ENCODE assay signal across 8 mouse cellular contexts in genomic region chr4:40701796-40702195, GRCm38 (mm10). TPM values are rescaled to one million over a fixed set of nuclear protein-coding genes. Genes with fewer than 3 reads are reported as not detected.
A peak's percentile ranks its signal among the peaks of the same experiment; 100 is the strongest.
DNase-seq lines count a peak whose midpoint lies in the region; ATAC-seq and TF ChIP-seq lines count a peak whose summit lies in the region.
"Had no signal": no experiment of that assay in that cellular context is flagged by ENCODE, and none has a peak within 500 bp of the region (broad histone marks: within the 10 kb centered on the region; RNA-seq: fewer than 3 reads in every experiment).

No protein-coding gene starts in this region.

- H3K27me3 ChIP-seq in lung, postnatal 0 days (replicated peaks; ENCODE audit: insufficient read depth, low read length): no peaks in the 10 kb centered on the region
- no peaks in the 10 kb centered on the region for H3K27me3 ChIP-seq in forebrain, embryonic 14.5 days (replicated peaks; ENCODE audit: control insufficient read depth, insufficient read depth, low read length)
- H3K27me3 ChIP-seq in liver, embryonic 12.5 days (replicated peaks): no peaks in the 10 kb centered on the region
- no peaks in the 10 kb centered on the region for H3K27me3 ChIP-seq in stomach, postnatal 0 days (ENCODE audit: control insufficient read depth, insufficient read depth, low read length)

- peak overlapping the region; percentile 96 for H3K27ac ChIP-seq in lung, postnatal 0 days (ENCODE audit: low read length)
- H3K27ac ChIP-seq in forebrain, embryonic 14.5 days (ENCODE audit: low read depth, low read length): no peak overlapping the region
- H3K27ac ChIP-seq in liver, embryonic 12.5 days: peak overlapping the region; percentile 85
- peak overlapping the region; percentile 98 for H3K27ac ChIP-seq in stomach, postnatal 0 days (replicated peaks)

- WGBS in lung, postnatal 0 days: 53% methylated on average over 3 of the region's 3 CpGs
- 83% methylated on average over 3 of the region's 3 CpGs for WGBS in forebrain, embryonic 14.5 days
- WGBS in liver, embryonic 12.5 days (ENCODE audit: insufficient replicate concordance): 58% methylated on average over 3 of the region's 3 CpGs
- 55% methylated on average over 3 of the region's 3 CpGs for WGBS in stomach, postnatal 0 days

- peak overlapping the region; percentile 63 for H3K4me2 ChIP-seq in lung, postnatal 0 days (replicated peaks; ENCODE audit: low read depth, low read length)
- peak overlapping the region; percentile 57 for H3K4me2 ChIP-seq in forebrain, embryonic 14.5 days (ENCODE audit: low read length)
- peak overlapping the region; percentile 77 for H3K4me2 ChIP-seq in liver, embryonic 12.5 days
- peak overlapping the region; percentile 72 for H3K4me2 ChIP-seq in stomach, postnatal 0 days (replicated peaks; ENCODE audit: low read depth)

- TF ChIP-seq EP300 in lung, postnatal 0 days (IDR thresholded peaks at IDR 0.05): no peak
- TF ChIP-seq EP300 in stomach, postnatal 0 days (optimal IDR thresholded peaks at IDR 0.05): no peak

- ATAC-seq in lung, postnatal 0 days: no peak
- no peak for ATAC-seq in forebrain, embryonic 14.5 days
- ATAC-seq in liver, embryonic 12.5 days: no peak
- peak; percentile 30 for ATAC-seq in stomach, postnatal 0 days (ENCODE audit: low FRiP score, low TSS enrichment)

- H3K4me3 ChIP-seq in lung, postnatal 0 days (ENCODE audit: low read depth, low read length): no peak overlapping the region
- H3K4me3 ChIP-seq in forebrain, embryonic 14.5 days (ENCODE audit: low read depth, low read length): peak overlapping the region; percentile 57
- peak overlapping the region; percentile 67 for H3K4me3 ChIP-seq in liver, embryonic 12.5 days
- H3K4me3 ChIP-seq in stomach, postnatal 0 days (ENCODE audit: low read depth, low read length): 0 out of 2 replicates have a peak overlapping the region, but pooled peaks have one; percentile 62

- TF ChIP-seq CTCF in lung, postnatal 0 days (IDR thresholded peaks at IDR 0.05): no peak
- no peak for TF ChIP-seq CTCF in stomach, postnatal 0 days (IDR thresholded peaks at IDR 0.05; ENCODE audit: low read depth)

- no peaks in the 10 kb centered on the region for H3K9me3 ChIP-seq in lung, postnatal 0 days (ENCODE audit: low read length)
- no peaks in the 10 kb centered on the region for H3K9me3 ChIP-seq in forebrain, embryonic 14.5 days (replicated peaks; ENCODE audit: control insufficient read depth, low read length)
- H3K9me3 ChIP-seq in liver, embryonic 12.5 days (replicated peaks): no peaks in the 10 kb centered on the region
- no peaks in the 10 kb centered on the region for H3K9me3 ChIP-seq in stomach, postnatal 0 days (ENCODE audit: control insufficient read depth, low read length)

- DNase-seq in lung, postnatal 0 days (ENCODE audit: low spot score): peak; percentile 28
- no peak for DNase-seq in lung, postnatal 14 days
- no peak for DNase-seq in forebrain, embryonic 14.5 days (ENCODE audit: low spot score)
- peak; percentile 67 for DNase-seq in stomach, postnatal 0 days (ENCODE audit: low spot score)
- DNase-seq in spleen, postnatal 4 days (ENCODE audit: low spot score in 2 of 2): no peak
- DNase-seq in adrenal gland, adult 2 months: no peak
- DNase-seq: kidney, adult 9 months had no signal

- H3K36me3 ChIP-seq in lung, postnatal 0 days (ENCODE audit: insufficient read depth, low read length): 0 out of 2 replicates have a peak, but pooled peaks cover under 1% of the 10 kb centered on the region
- peaks cover 3% of the 10 kb centered on the region; the same call in 1 of the 2 replicates for H3K36me3 ChIP-seq in forebrain, embryonic 14.5 days (ENCODE audit: control insufficient read depth, insufficient read depth, low read length)
- peaks cover under 1% of the 10 kb centered on the region; the same call in 1 of the 2 replicates for H3K36me3 ChIP-seq in liver, embryonic 12.5 days
- H3K36me3 ChIP-seq in stomach, postnatal 0 days (ENCODE audit: control insufficient read depth, insufficient read depth, low read length): no peaks in the 10 kb centered on the region; the same call in 1 of the 2 replicates

- peaks cover 12% of the 10 kb centered on the region; the same call in 1 of the 2 replicates for H3K4me1 ChIP-seq in lung, postnatal 0 days (ENCODE audit: insufficient read depth, low read depth, low read length)
- H3K4me1 ChIP-seq in forebrain, embryonic 14.5 days (ENCODE audit: control insufficient read depth, insufficient read depth, low read length): peaks cover 12% of the 10 kb centered on the region
- H3K4me1 ChIP-seq in liver, embryonic 12.5 days: peaks cover 42% of the 10 kb centered on the region
- H3K4me1 ChIP-seq in stomach, postnatal 0 days (replicated peaks; ENCODE audit: control insufficient read depth, insufficient read depth): peaks cover 10% of the 10 kb centered on the region

- no peak overlapping the region for H3K9ac ChIP-seq in lung, postnatal 0 days (replicated peaks; ENCODE audit: low read depth)
- peak overlapping the region; percentile 73; the same call in 1 of the 2 replicates for H3K9ac ChIP-seq in forebrain, embryonic 14.5 days (ENCODE audit: low read length)
- no peak overlapping the region; the same call in 1 of the 2 replicates for H3K9ac ChIP-seq in liver, embryonic 12.5 days
- no peak overlapping the region for H3K9ac ChIP-seq in stomach, postnatal 0 days (ENCODE audit: low read length)

RNA-seq across cellular contexts. Expression of gene Aptx, which starts 1.2 kb away (rescaled TPM):
- polyA plus RNA-seq in lung, postnatal 0 days (2015; fragmentation: Nextera tagmentation; extraction: Ambion mirVana): 19.5 and 21.2 TPM in 2 replicates
- 59.1 and 59.5 TPM in 2 replicates for polyA plus RNA-seq in forebrain, embryonic 14.5 days (2014; fragmentation: Nextera tagmentation; extraction: Ambion mirVana)
- polyA plus RNA-seq in liver, embryonic 12.5 days (2016; fragmentation: Nextera tagmentation; extraction: Ambion mirVana): 13.8 and 15.2 TPM in 2 replicates
- 21.2 and 24.0 TPM in 2 replicates for polyA plus RNA-seq in stomach, postnatal 0 days (2015; fragmentation: Nextera tagmentation; extraction: Ambion mirVana)
- total RNA-seq in adrenal gland, adult 2 months (2021): 10 to 100 TPM; 16.1 to 18.5 TPM
- polyA plus RNA-seq in adrenal gland, adult 2 months (2012; rRNA removed): 2.4 and 2.6 TPM in 2 replicates

RNA-seq across cellular contexts. Expression of gene Dnaja1, which starts 20.2 kb away (rescaled TPM):
- polyA plus RNA-seq in lung, postnatal 0 days (2015; fragmentation: Nextera tagmentation; extraction: Ambion mirVana): 285 and 314 TPM in 2 replicates
- polyA plus RNA-seq in forebrain, embryonic 14.5 days (2014; fragmentation: Nextera tagmentation; extraction: Ambion mirVana): 657 and 755 TPM in 2 replicates
- 245 and 261 TPM in 2 replicates for polyA plus RNA-seq in liver, embryonic 12.5 days (2016; fragmentation: Nextera tagmentation; extraction: Ambion mirVana)
- polyA plus RNA-seq in stomach, postnatal 0 days (2015; fragmentation: Nextera tagmentation; extraction: Ambion mirVana): 185 and 203 TPM in 2 replicates
- 100 to 1,000 TPM; 204 to 715 TPM for total RNA-seq in adrenal gland, adult 2 months (2021)
- 0.98 and 1.4 TPM in 2 replicates for polyA plus RNA-seq in adrenal gland, adult 2 months (2012; rRNA removed)

RNA-seq across cellular contexts. Expression of gene Smu1, which starts 55.9 kb away (rescaled TPM):
- 88.4 and 89.0 TPM in 2 replicates for polyA plus RNA-seq in lung, postnatal 0 days (2015; fragmentation: Nextera tagmentation; extraction: Ambion mirVana)
- 169 and 177 TPM in 2 replicates for polyA plus RNA-seq in forebrain, embryonic 14.5 days (2014; fragmentation: Nextera tagmentation; extraction: Ambion mirVana)
- polyA plus RNA-seq in liver, embryonic 12.5 days (2016; fragmentation: Nextera tagmentation; extraction: Ambion mirVana): 107 and 112 TPM in 2 replicates
- 79.9 and 80.9 TPM in 2 replicates for polyA plus RNA-seq in stomach, postnatal 0 days (2015; fragmentation: Nextera tagmentation; extraction: Ambion mirVana)
- total RNA-seq in adrenal gland, adult 2 months (2021): 10 to 100 TPM; 54.4 to 57.9 TPM
- polyA plus RNA-seq in adrenal gland, adult 2 months (2012; rRNA removed): 5.5 and 5.6 TPM in 2 replicates

Comparison
In these comparisons a context has a peak if more than half of its experiments do, and no peak if none do; other contexts are left out.
1. DNase-seq: peak in lung, postnatal 0 days (single experiment) and stomach, postnatal 0 days (single experiment); none in lung, postnatal 14 days (single experiment), forebrain, embryonic 14.5 days (single experiment), spleen, postnatal 4 days (0 of 2) and adrenal gland, adult 2 months (single experiment).
2. RNA of gene Dnaja1, which starts 20.2 kb away (polyA plus RNA-seq): 657 to 755 TPM in forebrain, embryonic 14.5 days, 285 to 314 TPM in lung, postnatal 0 days, 245 to 261 TPM in liver, embryonic 12.5 days and 185 to 203 TPM in stomach, postnatal 0 days; 0.98 to 1.4 TPM in adrenal gland, adult 2 months; every median in the first group is over 10 times any median in the second.
3. RNA of gene Smu1, which starts 55.9 kb away (polyA plus RNA-seq): 169 to 177 TPM in forebrain, embryonic 14.5 days, 107 to 112 TPM in liver, embryonic 12.5 days, 88.4 to 89.0 TPM in lung, postnatal 0 days and 79.9 to 80.9 TPM in stomach, postnatal 0 days; 5.5 to 5.6 TPM in adrenal gland, adult 2 months; every median in the first group is over 10 times any median in the second.
4. Peak in every context shown above with its lines, with median percentiles within 50 percentile points of each other: H3K4me2 ChIP-seq.